Mouse (Mus musculus): ENCODE data around the gene Olfr923. TPM values are rescaled to one million over a fixed set of nuclear protein-coding genes. Genes with fewer than 3 reads are reported as not detected.

Gene Olfr923
- polyA plus RNA-seq (2014; fragmentation: Illumina TruSeq; extraction: RNeasy Lipid Tissue Mini Kit (QIAGEN cat#74804); ENCODE audit: low read depth, low replicate concordance) = not detected

DNA sequence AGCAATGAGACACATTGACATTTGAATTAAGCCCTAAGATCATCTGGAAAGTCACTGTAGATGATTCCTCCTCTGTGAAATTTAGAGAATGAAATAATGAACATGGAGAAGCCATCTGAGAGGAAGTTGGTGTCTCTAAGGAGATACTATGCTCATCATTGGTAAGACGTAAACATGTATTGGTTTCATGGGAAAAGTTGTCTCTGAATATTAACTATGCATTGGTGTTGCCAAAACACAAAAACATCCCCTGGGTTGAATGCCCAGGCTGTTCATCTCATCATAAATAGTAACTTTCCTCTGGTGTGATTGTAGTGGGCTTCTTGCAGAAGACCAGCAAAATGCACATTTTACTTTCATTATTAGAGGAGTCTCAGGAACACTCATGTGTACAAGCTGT is at the start of gene Olfr923:
TSS of gene Olfr923 (plus strand) at position 301 of the 400 bp plus-strand sequence.

GRCm38 (mm10) chr9:38814314-38814713 is 12.0 kb upstream of the Olfr923 start, which contains the start of gene Olfr922:
TSS of gene Olfr922 (plus strand) at chr9:38814614.

GRCm38 (mm10) chr9:38844149-38844548 is 17.8 kb downstream of the Olfr923 start, which contains the start of gene Olfr924:
TSS of gene Olfr924 (plus strand) at chr9:38844449.

DNA sequence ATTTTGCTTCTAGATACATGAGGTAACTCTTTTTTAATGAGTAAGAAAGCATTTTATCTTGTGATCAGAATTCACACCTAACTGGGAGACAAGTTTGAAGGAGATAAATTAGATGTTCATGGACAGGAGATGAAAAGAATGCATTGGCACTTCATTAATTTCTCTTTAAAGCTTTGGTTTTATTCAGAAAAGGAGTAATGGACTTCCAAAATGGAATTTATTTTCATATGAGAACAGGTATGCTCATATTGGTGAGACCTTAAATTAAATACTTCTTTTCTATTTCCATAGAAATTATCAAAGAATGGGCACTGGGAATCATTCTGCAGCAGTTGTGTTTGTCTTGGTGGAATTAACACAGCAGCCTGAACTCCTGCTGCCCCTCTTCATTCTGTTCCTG is 28.4 kb downstream of the Olfr923 start, which contains the start of gene Olfr26:
TSS of gene Olfr26 (plus strand) at position 301 of the 400 bp plus-strand sequence.

GRCm38 (mm10) chr9:38876826-38877225 is 50.5 kb downstream of the Olfr923 start, which contains the start of gene Olfr926:
TSS of gene Olfr926 (plus strand) at chr9:38877126.

Other genes with a start within 250 kb of the Olfr923 start
- gene Olfr912, start 246.4 kb upstream of the Olfr923 start, polyA plus RNA-seq (2014; fragmentation: Illumina TruSeq; extraction: RNeasy Lipid Tissue Mini Kit (QIAGEN cat#74804); ENCODE audit: low read depth, low replicate concordance) = not detected
- not detected for gene Olfr913, start 233.8 kb upstream of the Olfr923 start, polyA plus RNA-seq (2014; fragmentation: Illumina TruSeq; extraction: RNeasy Lipid Tissue Mini Kit (QIAGEN cat#74804); ENCODE audit: low read depth, low replicate concordance)
- not detected for gene Olfr914, start 221.4 kb upstream of the Olfr923 start, polyA plus RNA-seq (2014; fragmentation: Illumina TruSeq; extraction: RNeasy Lipid Tissue Mini Kit (QIAGEN cat#74804); ENCODE audit: low read depth, low replicate concordance)
- not detected for gene Olfr916, start 166.7 kb upstream of the Olfr923 start, polyA plus RNA-seq (2014; fragmentation: Illumina TruSeq; extraction: RNeasy Lipid Tissue Mini Kit (QIAGEN cat#74804); ENCODE audit: low read depth, low replicate concordance)
- not detected for gene Olfr917, start 160.7 kb upstream of the Olfr923 start, polyA plus RNA-seq (2014; fragmentation: Illumina TruSeq; extraction: RNeasy Lipid Tissue Mini Kit (QIAGEN cat#74804); ENCODE audit: low read depth, low replicate concordance)
- gene Olfr918, start 151.9 kb upstream of the Olfr923 start, polyA plus RNA-seq (2014; fragmentation: Illumina TruSeq; extraction: RNeasy Lipid Tissue Mini Kit (QIAGEN cat#74804); ENCODE audit: low read depth, low replicate concordance) = not detected
- gene Olfr919, start 122.9 kb upstream of the Olfr923 start, polyA plus RNA-seq (2014; fragmentation: Illumina TruSeq; extraction: RNeasy Lipid Tissue Mini Kit (QIAGEN cat#74804); ENCODE audit: low read depth, low replicate concordance) = not detected
- gene Vwa5a, start 108.3 kb upstream of the Olfr923 start, polyA plus RNA-seq (2014; fragmentation: Illumina TruSeq; extraction: RNeasy Lipid Tissue Mini Kit (QIAGEN cat#74804); ENCODE audit: low read depth, low replicate concordance) = 32.5 TPM
- gene Olfr920, start 74.2 kb upstream of the Olfr923 start, polyA plus RNA-seq (2014; fragmentation: Illumina TruSeq; extraction: RNeasy Lipid Tissue Mini Kit (QIAGEN cat#74804); ENCODE audit: low read depth, low replicate concordance) = 0.13 TPM
- gene Olfr921, start 53.5 kb upstream of the Olfr923 start, polyA plus RNA-seq (2014; fragmentation: Illumina TruSeq; extraction: RNeasy Lipid Tissue Mini Kit (QIAGEN cat#74804); ENCODE audit: low read depth, low replicate concordance) = not detected
- gene Olfr922, start 11.9 kb upstream of the Olfr923 start, polyA plus RNA-seq (2014; fragmentation: Illumina TruSeq; extraction: RNeasy Lipid Tissue Mini Kit (QIAGEN cat#74804); ENCODE audit: low read depth, low replicate concordance) = not detected
- gene Olfr924, start 17.9 kb downstream of the Olfr923 start, polyA plus RNA-seq (2014; fragmentation: Illumina TruSeq; extraction: RNeasy Lipid Tissue Mini Kit (QIAGEN cat#74804); ENCODE audit: low read depth, low replicate concordance) = not detected
- not detected for gene Olfr26, start 28.5 kb downstream of the Olfr923 start, polyA plus RNA-seq (2014; fragmentation: Illumina TruSeq; extraction: RNeasy Lipid Tissue Mini Kit (QIAGEN cat#74804); ENCODE audit: low read depth, low replicate concordance)
- gene Olfr926, start 50.6 kb downstream of the Olfr923 start, polyA plus RNA-seq (2014; fragmentation: Illumina TruSeq; extraction: RNeasy Lipid Tissue Mini Kit (QIAGEN cat#74804); ENCODE audit: low read depth, low replicate concordance) = not detected
- not detected for gene Olfr930, start 103.3 kb downstream of the Olfr923 start, polyA plus RNA-seq (2014; fragmentation: Illumina TruSeq; extraction: RNeasy Lipid Tissue Mini Kit (QIAGEN cat#74804); ENCODE audit: low read depth, low replicate concordance)
- gene Olfr933, start 145.8 kb downstream of the Olfr923 start, polyA plus RNA-seq (2014; fragmentation: Illumina TruSeq; extraction: RNeasy Lipid Tissue Mini Kit (QIAGEN cat#74804); ENCODE audit: low read depth, low replicate concordance) = not detected
- gene Olfr934, start 161.8 kb downstream of the Olfr923 start, polyA plus RNA-seq (2014; fragmentation: Illumina TruSeq; extraction: RNeasy Lipid Tissue Mini Kit (QIAGEN cat#74804); ENCODE audit: low read depth, low replicate concordance) = not detected
- gene Olfr935, start 173.1 kb downstream of the Olfr923 start, polyA plus RNA-seq (2014; fragmentation: Illumina TruSeq; extraction: RNeasy Lipid Tissue Mini Kit (QIAGEN cat#74804); ENCODE audit: low read depth, low replicate concordance) = not detected
- not detected for gene Olfr146, start 196.8 kb downstream of the Olfr923 start, polyA plus RNA-seq (2014; fragmentation: Illumina TruSeq; extraction: RNeasy Lipid Tissue Mini Kit (QIAGEN cat#74804); ENCODE audit: low read depth, low replicate concordance)
- not detected for gene Olfr937, start 238.4 kb downstream of the Olfr923 start, polyA plus RNA-seq (2014; fragmentation: Illumina TruSeq; extraction: RNeasy Lipid Tissue Mini Kit (QIAGEN cat#74804); ENCODE audit: low read depth, low replicate concordance)